Mouse (Mus musculus) stomach, embryonic 16.5 days (tissue): ENCODE measurements around the gene Gm29094. TPM values are rescaled to one million over a fixed set of nuclear protein-coding genes. Genes with fewer than 3 reads are reported as not detected.
"Not testable (repeated sequence)": the region's sequence is repeated elsewhere in the genome, so short reads cannot be mapped to it uniquely, and the experiment has no call there.

Experiments used
- ATAC-seq: fragments of 200-750 bp; cut with Nextera tagmentation; 2 replicates; pipeline ENCODE4 v1.8.0; 2017; ENCODE audit warnings: moderate number of reproducible peaks, moderate TSS enrichment; ENCODE audit not compliant: insufficient read depth, low FRiP score
- H3K27ac ChIP-seq: fragments of 300-500 bp; sonication (generic); 2 replicates; pipeline ENCODE4 v1.5.1; 2014; ENCODE audit warnings: low read length
- H3K27me3 ChIP-seq: fragments of 300-500 bp; sonication (generic); 2 replicates; pipeline ENCODE4 v1.6.1; 2014; ENCODE audit warnings: low read length, control low read depth, mixed read lengths; ENCODE audit not compliant: control insufficient read depth, insufficient read depth
- H3K36me3 ChIP-seq: fragments of 300-500 bp; sonication (generic); 2 replicates; pipeline ENCODE4 v1.6.1; 2014; ENCODE audit warnings: low read length; ENCODE audit not compliant: control insufficient read depth, insufficient read depth
- H3K4me1 ChIP-seq: fragments of 300-500 bp; sonication (generic); 2 replicates; pipeline ENCODE4 v1.6.1; 2014; ENCODE audit warnings: low read length, control low read depth, mixed read lengths; ENCODE audit not compliant: control insufficient read depth, insufficient read depth
- H3K4me2 ChIP-seq: fragments of 300-500 bp; sonication (generic); 2 replicates; pipeline ENCODE4 v1.6.1; 2014; ENCODE audit warnings: low read depth, low read length, mixed read lengths
- H3K4me3 ChIP-seq: fragments of 300-500 bp; sonication (generic); replicated peaks from 2 replicates; pipeline ENCODE4 v1.5.1; 2014; ENCODE audit warnings: mild to moderate bottlenecking, low read length
- H3K9ac ChIP-seq: fragments of 300-500 bp; sonication (generic); 2 replicates; pipeline ENCODE4 v1.6.1; 2014; ENCODE audit warnings: low read length
- H3K9me3 ChIP-seq: fragments of 300-500 bp; sonication (generic); replicated peaks from 2 replicates; pipeline ENCODE4 v1.6.1; 2016; ENCODE audit warnings: low read length, control low read depth; ENCODE audit not compliant: control insufficient read depth
- WGBS: fragments of 180-500 bp; shearing (Covaris S2); extraction: QIAGEN DNeasy Blood & Tissue Kit; methylation state at CpG from one replicate; pipeline ENCODE4 v1.1.7; 2014; 5-methylcytosine and 5-hydroxymethylcytosine counted together
- polyA plus RNA-seq: library from polyadenylated mRNA; unstranded; fragments of >200 nt; fragmentation: Nextera tagmentation; extraction: Ambion mirVana; gene quantifications from 2 replicates; pipeline ENCODE4 v1.2.1, GENCODE M21; 2015

Gm29094 gene
- polyA plus RNA-seq, 1 experiment from 2014 or later = 1.7 TPM

DNA sequence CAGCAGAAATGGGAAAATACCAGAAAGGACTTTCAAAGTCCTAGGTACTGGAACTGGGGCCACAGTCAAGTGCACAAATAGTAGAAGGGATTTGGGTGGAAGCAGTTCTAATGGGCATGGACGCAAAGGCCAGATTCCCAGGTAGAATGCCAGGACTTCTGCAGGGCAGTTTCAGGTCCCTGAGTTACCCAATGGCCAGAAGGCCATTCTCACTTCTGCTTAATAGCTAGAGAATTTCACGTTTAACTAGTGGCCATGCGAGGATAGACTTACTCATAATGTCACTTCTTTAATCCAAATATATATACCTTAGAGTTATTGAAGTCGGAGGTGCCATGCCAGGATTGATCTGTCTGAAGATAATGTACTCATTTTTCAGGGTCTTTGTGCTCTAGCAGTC is 38.0 kb downstream of the Gm29094 start:
- H3K36me3 ChIP-seq, H3K4me3 ChIP-seq, H3K9me3 ChIP-seq, H3K4me2 ChIP-seq, H3K27ac ChIP-seq, H3K27me3 ChIP-seq, ATAC-seq, H3K9ac ChIP-seq, H3K4me1 ChIP-seq: not testable (repeated sequence)
- 78% methylated on average over 4 of the region's 4 CpGs for WGBS

DNA sequence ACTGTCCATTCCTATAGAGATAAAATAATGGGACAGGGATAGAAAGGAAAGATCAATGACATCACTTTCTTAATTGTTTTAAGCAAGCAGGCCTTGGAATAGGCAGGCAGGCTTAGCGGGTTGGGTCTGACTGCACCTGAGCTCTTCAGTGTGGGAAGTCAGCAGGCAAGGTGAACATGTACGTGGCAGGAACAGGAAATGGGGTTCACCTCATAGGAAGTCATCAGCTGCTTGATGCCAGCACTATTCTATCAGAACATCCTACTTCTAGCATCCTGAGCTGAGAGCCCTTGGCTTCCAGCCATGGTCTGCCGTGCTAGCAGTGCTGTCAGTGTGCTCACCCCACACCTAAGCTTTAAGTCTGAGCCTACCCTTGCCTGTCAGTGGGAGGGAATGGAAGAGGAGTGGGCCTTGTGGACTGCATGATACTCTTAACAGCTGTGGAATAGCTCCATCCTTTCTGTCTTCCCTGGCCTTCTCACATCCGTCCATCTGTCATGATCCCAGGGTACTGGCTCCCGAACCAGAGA is 39.9 kb downstream of the Gm29094 start:
- H3K4me2 ChIP-seq, H3K9me3 ChIP-seq, H3K36me3 ChIP-seq, H3K4me1 ChIP-seq, ATAC-seq, H3K27ac ChIP-seq, H3K4me3 ChIP-seq, H3K9ac ChIP-seq, H3K27me3 ChIP-seq: not testable (repeated sequence)
- WGBS = 81% methylated on average over 4 of the region's 5 CpGs

GRCm38 (mm10) chr9:89240516-89241019 is 41.4 kb downstream of the Gm29094 start:
- not testable (repeated sequence) for H3K9me3 ChIP-seq, ATAC-seq, H3K9ac ChIP-seq, H3K27me3 ChIP-seq, H3K4me2 ChIP-seq, H3K27ac ChIP-seq, H3K4me3 ChIP-seq, H3K4me1 ChIP-seq, H3K36me3 ChIP-seq
- 80% methylated on average over 3 of the region's 3 CpGs for WGBS

DNA sequence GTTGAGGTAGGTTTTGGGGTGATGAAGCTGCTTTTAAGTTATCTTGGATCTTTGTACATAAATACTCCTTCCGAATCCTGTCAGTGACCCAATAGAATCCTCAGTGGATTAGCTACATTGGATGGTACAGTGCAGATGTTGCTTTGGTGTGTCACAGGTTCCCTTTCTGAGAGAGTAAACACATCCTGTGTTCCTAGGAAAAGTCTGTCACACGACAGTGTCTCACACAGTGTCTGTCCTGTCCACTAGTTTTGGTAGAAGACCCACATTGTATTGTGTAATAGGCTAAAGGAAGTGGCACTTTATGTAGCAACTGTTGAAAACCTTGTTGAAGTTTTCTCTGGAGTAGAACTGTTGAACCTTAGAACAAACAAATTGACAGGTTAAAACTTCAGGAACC is 54.2 kb downstream of the Gm29094 start:
- WGBS = 75% methylated on average over 2 of the region's 2 CpGs
- no peak for ATAC-seq
- H3K4me2 ChIP-seq = no peak overlapping the region

GRCm38 (mm10) chr9:89256556-89257335 is 57.6 kb downstream of the Gm29094 start:
- Histone ChIP-seq H3K4me3 (no peak overlapping the region), H3K36me3 (no peaks in the 10 kb centered on the region), H3K9me3 (no peaks in the 10 kb centered on the region), H3K27ac (no peak overlapping the region), H3K4me2 (no peak overlapping the region), H3K9ac (no peak overlapping the region), H3K4me1 (no peaks in the 10 kb centered on the region), H3K27me3 (no peaks in the 10 kb centered on the region)
- WGBS = 85% methylated on average over 12 of the region's 12 CpGs
- no peak for ATAC-seq

More for the DNA sequence above, 54.2 kb downstream of the Gm29094 start:
- H3K9me3 ChIP-seq = no peaks in the 10 kb centered on the region
- no peak overlapping the region for H3K27ac ChIP-seq
- H3K4me1 ChIP-seq = no peaks in the 10 kb centered on the region
- H3K4me3 ChIP-seq = no peak overlapping the region
- H3K36me3 ChIP-seq = no peaks in the 10 kb centered on the region
- no peaks in the 10 kb centered on the region for H3K27me3 ChIP-seq
- no peak overlapping the region for H3K9ac ChIP-seq

DNA sequence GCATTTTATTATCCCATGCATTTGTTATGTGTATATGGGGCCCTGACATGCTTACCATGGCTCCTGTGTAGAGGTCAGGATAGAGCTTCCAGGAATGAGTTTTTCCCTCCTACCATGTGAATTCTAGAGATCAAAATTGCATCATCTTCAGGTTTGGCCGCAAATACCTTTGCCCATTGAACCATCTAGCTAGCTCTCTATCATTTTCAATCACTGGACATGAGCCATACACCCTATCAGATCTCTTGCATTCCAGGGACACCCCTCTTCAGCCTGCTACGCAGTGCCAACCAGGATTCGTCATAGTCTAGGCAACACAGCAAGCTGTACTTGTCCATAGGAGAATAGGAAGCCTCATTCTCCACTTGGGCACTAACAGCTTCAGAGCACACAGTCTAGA is 64.8 kb downstream of the Gm29094 start:
- 92% methylated on average over 3 of the region's 3 CpGs for WGBS
- Histone ChIP-seq H3K4me3 (no peak overlapping the region), H3K36me3 (no peaks in the 10 kb centered on the region), H3K27ac (no peak overlapping the region), H3K9me3 (no peaks in the 10 kb centered on the region), H3K4me1 (no peaks in the 10 kb centered on the region), H3K9ac (no peak overlapping the region), H3K4me2 (no peak overlapping the region), H3K27me3 (no peaks in the 10 kb centered on the region)
- ATAC-seq = no peak

DNA sequence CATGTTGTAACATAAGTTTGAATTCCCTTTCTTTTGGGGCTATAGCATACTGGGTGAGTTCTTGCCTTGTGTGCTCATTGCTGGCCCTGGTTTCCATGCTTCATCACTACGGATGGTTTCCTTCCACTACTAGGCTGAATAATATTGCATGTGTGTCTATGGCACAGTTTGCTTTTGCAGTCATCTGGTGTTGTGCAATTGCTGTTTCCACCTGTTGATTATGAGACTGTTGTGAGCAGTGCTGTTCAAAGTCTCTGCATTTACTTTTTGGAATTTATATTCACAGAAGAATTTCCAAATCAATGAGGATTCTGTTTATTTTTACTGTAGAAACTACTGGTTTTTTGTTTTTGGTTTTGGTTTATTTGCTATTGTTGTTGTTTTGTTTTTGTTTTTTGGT is 65.4 kb downstream of the Gm29094 start:
- Histone ChIP-seq H3K4me1 (no peaks in the 10 kb centered on the region), H3K9me3 (no peaks in the 10 kb centered on the region), H3K36me3 (no peaks in the 10 kb centered on the region), H3K27me3 (no peaks in the 10 kb centered on the region), H3K4me2 (no peak overlapping the region), H3K4me3 (no peak overlapping the region), H3K27ac (no peak overlapping the region), H3K9ac (no peak overlapping the region)
- WGBS = 84% methylated on average over 1 of the region's 1 CpGs
- ATAC-seq = no peak

Other genes starting within 250 kb of the Gm29094 start
- 0.49 and 0.81 TPM in 2 replicates for gene Bcl2a1a, start 242.5 kb upstream of the Gm29094 start, polyA plus RNA-seq
- gene Trim43b, start 106.5 kb upstream of the Gm29094 start, polyA plus RNA-seq = not detected in 2 replicates
- gene Bcl2a1b, start 170 bp upstream of the Gm29094 start, polyA plus RNA-seq = 2.3 and 2.7 TPM in 2 replicates
- 26.9 and 30.8 TPM in 2 replicates for gene Mthfs, start 11.3 kb downstream of the Gm29094 start, polyA plus RNA-seq